Mouse (Mus musculus) lung, adult 2 months (tissue): ENCODE data around the gene Tmem135. TPM values are rescaled to one million over a fixed set of nuclear protein-coding genes. Genes with fewer than 3 reads are reported as not detected.
A peak's percentile ranks its signal among the peaks of the same experiment; 100 is the strongest.
"Not testable (repeated sequence)": the region's sequence is repeated elsewhere in the genome, so short reads cannot be mapped to it uniquely, and the experiment has no call there.

Experiments used
- DNase-seq: peaks from one replicate; pipeline ENCODE4 v3.0.0; 2022
- H3K4me1 ChIP-seq: fragments of 200-500 bp; 2 replicates; pipeline ENCODE4 v1.6.1; 2011; ENCODE audit warnings: low read length; ENCODE audit not compliant: control insufficient read depth, insufficient read depth
- H3K4me3 ChIP-seq: fragments of 200-500 bp; replicated peaks from 2 replicates; pipeline ENCODE3; 2011; ENCODE audit warnings: low read depth, mild to moderate bottlenecking, control low read depth, low read length; ENCODE audit errors: extremely low read depth
- CTCF ChIP-seq: fragments of 200-500 bp; IDR thresholded peaks from 2 replicates; pipeline ENCODE4 v1.5.1; 2011; ENCODE audit warnings: mild to moderate bottlenecking, low read length, control low read depth; ENCODE audit not compliant: insufficient read depth
- POLR2A ChIP-seq: fragments of 200-500 bp; IDR thresholded peaks from 2 replicates; pipeline ENCODE4 v1.6.1; 2011; ENCODE audit warnings: low read depth, mild to moderate bottlenecking, control low read depth, low read length, borderline replicate concordance; ENCODE audit errors: extremely low read depth
- whole genome bisulfite sequencing: fragments of 180-500 bp; shearing (Covaris S2); methylation state at CpG from one replicate; pipeline ENCODE4 v1.1.7; 2018; 5-methylcytosine and 5-hydroxymethylcytosine counted together
- polyA plus RNA-seq: library from polyadenylated mRNA; depleted of rRNA; stranded (reverse); fragments of >200 nt; gene quantifications from 2 replicates; pipeline ENCODE4 v1.2.3, GENCODE M21; 2012

Tmem135 gene
- polyA plus RNA-seq, 1 experiment = 48.9 TPM

- Histone ChIP-seq H3K4me1 (peaks cover 3% of the 10 kb centered on the region; the same call in 1 of the 2 replicates), H3K4me3 (peak overlapping the region; percentile 96)
- no peak for TF ChIP-seq CTCF
- TF ChIP-seq POLR2A = peak; percentile 62; the same call in 1 of the 2 replicates
- under 1% methylated on average over 57 of the region's 57 CpGs for WGBS
- DNase-seq = peak; percentile 91
These were observed 65.5 kb downstream of the Tmem135 start for GRCm38 (mm10) chr7:89338350-89339141.

- H3K4me1 ChIP-seq = peaks cover 3% of the 10 kb centered on the region; the same call in 1 of the 2 replicates
- TF ChIP-seq CTCF (no peak), POLR2A (no peak)
- DNase-seq = no peak
- peak overlapping the region; percentile 96 for H3K4me3 ChIP-seq
- 14% methylated on average over 10 of the region's 10 CpGs for WGBS
These were observed 66.2 kb downstream of the Tmem135 start for GRCm38 (mm10) chr7:89337711-89338349.

GRCm38 (mm10) chr7:89336434-89336833 is 67.6 kb downstream of the Tmem135 start:
- TF ChIP-seq POLR2A (no peak), CTCF (no peak)
- peaks cover 3% of the 10 kb centered on the region; the same call in 1 of the 2 replicates for H3K4me1 ChIP-seq
- no peak overlapping the region for H3K4me3 ChIP-seq
- no peak for DNase-seq
- WGBS = 69% methylated on average over 1 of the region's 1 CpGs

GRCm38 (mm10) chr7:89335316-89335715 is 68.7 kb downstream of the Tmem135 start:
- DNase-seq = no peak
- Histone ChIP-seq H3K4me1 (peaks cover 3% of the 10 kb centered on the region; the same call in 1 of the 2 replicates), H3K4me3 (no peak overlapping the region)
- TF ChIP-seq CTCF (no peak), POLR2A (no peak)

GRCm38 (mm10) chr7:89329896-89330295 is 74.1 kb downstream of the Tmem135 start:
- WGBS = 75% methylated on average over 1 of the region's 1 CpGs
- DNase-seq = no peak
- Histone ChIP-seq H3K4me3 (no peak overlapping the region), H3K4me1 (peaks cover 4% of the 10 kb centered on the region)
- no peak for TF ChIP-seq CTCF
- TF ChIP-seq POLR2A = no peak

- Histone ChIP-seq H3K4me1 (peaks cover 4% of the 10 kb centered on the region), H3K4me3 (no peak overlapping the region)
- DNase-seq = no peak
- WGBS = 78% methylated on average over 5 of the region's 5 CpGs
- no peak for TF ChIP-seq POLR2A
- no peak for TF ChIP-seq CTCF
These were observed 76.3 kb downstream of the Tmem135 start for GRCm38 (mm10) chr7:89327731-89328130.

GRCm38 (mm10) chr7:89326761-89327160 is 77.3 kb downstream of the Tmem135 start:
- WGBS = 45% methylated on average over 4 of the region's 4 CpGs
- no peak for DNase-seq
- TF ChIP-seq POLR2A = no peak
- TF ChIP-seq CTCF = no peak
- Histone ChIP-seq H3K4me1 (peaks cover 4% of the 10 kb centered on the region), H3K4me3 (no peak overlapping the region)

GRCm38 (mm10) chr7:89326202-89326601 is 77.8 kb downstream of the Tmem135 start:
- no peak for DNase-seq
- no peak for TF ChIP-seq POLR2A
- TF ChIP-seq CTCF = no peak
- 66% methylated on average over 5 of the region's 5 CpGs for whole genome bisulfite sequencing
- H3K4me1 ChIP-seq = peaks cover 4% of the 10 kb centered on the region
- no peak overlapping the region for H3K4me3 ChIP-seq

GRCm38 (mm10) chr7:89322741-89323140 is 81.3 kb downstream of the Tmem135 start:
- H3K4me1 ChIP-seq, H3K4me3 ChIP-seq, DNase-seq: not testable (repeated sequence)
- 88% methylated on average over 4 of the region's 4 CpGs for WGBS

GRCm38 (mm10) chr7:89319351-89319750 is 84.7 kb downstream of the Tmem135 start:
- no peak for TF ChIP-seq POLR2A
- no peak for TF ChIP-seq CTCF
- no peak overlapping the region for H3K4me3 ChIP-seq
- 80% methylated on average over 1 of the region's 1 CpGs for WGBS

GRCm38 (mm10) chr7:89317088-89317487 is 86.9 kb downstream of the Tmem135 start:
- WGBS = 100% methylated on average over 1 of the region's 1 CpGs
- DNase-seq, H3K4me1 ChIP-seq, H3K4me3 ChIP-seq: not testable (repeated sequence)

More at GRCm38 (mm10) chr7:89319351-89319750, 84.7 kb downstream of the Tmem135 start:
- H3K4me1 ChIP-seq = no peaks in the 10 kb centered on the region
- no peak for DNase-seq
